ENCODE assay signal across 9 mouse cellular contexts in the genomic region with DNA sequence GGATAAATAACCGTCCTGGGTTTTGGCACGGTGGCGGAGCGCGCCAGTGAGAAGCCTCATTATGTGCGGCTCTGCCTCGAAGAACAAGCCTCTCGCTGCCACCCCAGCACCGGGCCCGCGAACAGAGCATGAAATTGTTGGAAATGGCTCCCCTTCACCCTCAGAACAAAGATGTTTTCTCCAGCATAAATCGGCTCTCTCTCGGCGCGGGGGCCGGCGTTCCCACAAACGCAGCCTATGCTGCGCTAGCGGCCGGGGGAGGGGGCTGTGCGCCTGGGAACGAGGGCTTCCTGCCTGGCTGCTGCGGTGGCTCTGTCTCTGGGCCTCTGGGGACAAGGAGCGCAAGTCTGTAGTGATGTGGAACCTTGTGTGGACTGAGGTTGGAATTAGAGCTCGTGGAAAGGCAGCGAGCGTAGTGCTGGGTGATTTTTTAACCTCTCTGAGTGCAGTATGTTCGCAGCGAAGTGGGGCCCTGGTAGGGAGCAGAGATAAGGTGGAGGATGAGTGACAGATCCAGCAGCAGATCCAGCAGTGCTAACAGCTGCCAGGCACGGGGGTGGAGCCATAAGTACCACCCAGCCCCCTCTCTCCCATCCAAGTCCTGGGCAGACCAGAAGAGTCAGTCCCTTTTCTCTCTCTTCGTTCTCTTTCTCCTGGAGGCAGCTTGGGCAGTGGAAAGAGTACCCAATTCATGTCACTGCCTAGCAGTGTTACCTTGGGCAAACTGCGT.
A peak's percentile ranks its signal among the peaks of the same experiment; 100 is the strongest.
DNase-seq lines count a peak whose midpoint lies in the region; ATAC-seq and TF ChIP-seq lines count a peak whose summit lies in the region.
"Had no signal": no experiment of that assay in that cellular context is flagged by ENCODE, and none has a peak within 500 bp of the region (broad histone marks: within the 10 kb centered on the region; RNA-seq: fewer than 3 reads in every experiment).

No protein-coding gene starts in this region.

- peak overlapping the region; percentile 22 for H3K4me3 ChIP-seq in heart, postnatal 0 days (ENCODE audit: low read depth, low read length)
- H3K4me3 ChIP-seq in forebrain, embryonic 11.5 days (ENCODE audit: low read depth, low read length): peak overlapping the region; percentile 27
- H3K4me3 ChIP-seq in layer of hippocampus, adult 2 months: peak overlapping the region; percentile 36
- peak overlapping the region; percentile 55 for H3K4me3 ChIP-seq in midbrain, embryonic 10.5 days
- no peak overlapping the region; the same call in 1 of the 2 replicates for H3K4me3 ChIP-seq in stomach, postnatal 0 days (ENCODE audit: low read depth, low read length)

- intact Hi-C loops in heart, postnatal 14 days (cut with DNase I): no loop called here

- WGBS in heart, postnatal 0 days: 6% methylated on average over 33 of the region's 33 CpGs
- WGBS in forebrain, embryonic 11.5 days: 7% methylated on average over 33 of the region's 33 CpGs
- WGBS in midbrain, embryonic 10.5 days: 6% methylated on average over 33 of the region's 33 CpGs
- WGBS in stomach, postnatal 0 days: 7% methylated on average over 33 of the region's 33 CpGs

- H3K36me3 ChIP-seq in heart, postnatal 0 days (replicated peaks; ENCODE audit: control insufficient read depth, insufficient read depth, low read length): no peaks in the 10 kb centered on the region
- no peaks in the 10 kb centered on the region for H3K36me3 ChIP-seq in forebrain, embryonic 11.5 days (ENCODE audit: control insufficient read depth, insufficient read depth, low read length)
- no peaks in the 10 kb centered on the region for H3K36me3 ChIP-seq in midbrain, embryonic 10.5 days
- no peaks in the 10 kb centered on the region for H3K36me3 ChIP-seq in stomach, postnatal 0 days (ENCODE audit: control insufficient read depth, insufficient read depth, low read length)
- H3K36me3 ChIP-seq: G1E had no signal

- peaks cover 19% of the 10 kb centered on the region for H3K27me3 ChIP-seq in heart, postnatal 0 days (ENCODE audit: control insufficient read depth, insufficient read depth, low read length)
- peaks cover 3% of the 10 kb centered on the region; the same call in 1 of the 2 replicates for H3K27me3 ChIP-seq in forebrain, embryonic 11.5 days (ENCODE audit: control insufficient read depth, insufficient read depth, low read length)
- H3K27me3 ChIP-seq in midbrain, embryonic 10.5 days (ENCODE audit: low read depth, poor library complexity, severe bottlenecking): peaks cover 53% of the 10 kb centered on the region
- no peaks in the 10 kb centered on the region; the same call in 1 of the 2 replicates for H3K27me3 ChIP-seq in stomach, postnatal 0 days (ENCODE audit: control insufficient read depth, insufficient read depth, low read length)

- TF ChIP-seq CTCF in heart, postnatal 0 days (IDR thresholded peaks at IDR 0.05; ENCODE audit: low read depth): 0 out of 2 replicates have a peak, but pooled peaks have one; percentile 16
- TF ChIP-seq CTCF in layer of hippocampus, adult 2 months (conservative IDR thresholded peaks at IDR 0.05): peak; percentile 57
- TF ChIP-seq CTCF in stomach, postnatal 0 days (IDR thresholded peaks at IDR 0.05; ENCODE audit: low read depth): peak; percentile 33; the same call in 1 of the 2 replicates

- DNase-seq in heart, postnatal 0 days (ENCODE audit: low spot score): no peak
- DNase-seq in heart, postnatal 14 days: no peak
- peak; percentile 72 for DNase-seq in forebrain, embryonic 11.5 days (ENCODE audit: low spot score)
- peak; percentile 67 to 80 for DNase-seq in layer of hippocampus, adult 2 months (ENCODE audit: low spot score in 2 of 2)
- peak; percentile 63 for DNase-seq in midbrain, embryonic 10.5 days (ENCODE audit: low spot score)
- DNase-seq in stomach, postnatal 0 days (ENCODE audit: low spot score): no peak

- no peak overlapping the region for H3K27ac ChIP-seq in heart, postnatal 0 days (ENCODE audit: low read depth)
- H3K27ac ChIP-seq in forebrain, embryonic 11.5 days (ENCODE audit: low read depth, low read length): no peak overlapping the region
- peak overlapping the region; percentile 94 for H3K27ac ChIP-seq in layer of hippocampus, adult 2 months
- peak overlapping the region; percentile 76 for H3K27ac ChIP-seq in midbrain, embryonic 10.5 days (replicated peaks)
- H3K27ac ChIP-seq in stomach, postnatal 0 days (replicated peaks): no peak overlapping the region

- no peaks in the 10 kb centered on the region for H3K9me3 ChIP-seq in heart, postnatal 0 days (replicated peaks; ENCODE audit: control insufficient read depth, low read length)
- H3K9me3 ChIP-seq in forebrain, embryonic 11.5 days (ENCODE audit: control insufficient read depth, low read length): no peaks in the 10 kb centered on the region
- H3K9me3 ChIP-seq in midbrain, embryonic 10.5 days (replicated peaks): no peaks in the 10 kb centered on the region
- no peaks in the 10 kb centered on the region for H3K9me3 ChIP-seq in stomach, postnatal 0 days (ENCODE audit: control insufficient read depth, low read length)
- H3K9me3 ChIP-seq: G1E had no signal

- no peaks in the 10 kb centered on the region for H3K4me1 ChIP-seq in heart, postnatal 0 days (ENCODE audit: control insufficient read depth, insufficient read depth)
- peaks cover 9% of the 10 kb centered on the region; the same call in 1 of the 2 replicates for H3K4me1 ChIP-seq in forebrain, embryonic 11.5 days (replicated peaks; ENCODE audit: control insufficient read depth, insufficient read depth, low read length)
- peaks cover 32% of the 10 kb centered on the region for H3K4me1 ChIP-seq in midbrain, embryonic 10.5 days
- no peaks in the 10 kb centered on the region for H3K4me1 ChIP-seq in stomach, postnatal 0 days (replicated peaks; ENCODE audit: control insufficient read depth, insufficient read depth)

- H3K9ac ChIP-seq in heart, postnatal 0 days (replicated peaks; ENCODE audit: low read depth, low read length): no peak overlapping the region
- H3K9ac ChIP-seq in forebrain, embryonic 11.5 days (ENCODE audit: low read length): peak overlapping the region; percentile 51
- H3K9ac ChIP-seq in stomach, postnatal 0 days (ENCODE audit: low read length): no peak overlapping the region

- H3K4me2 ChIP-seq in heart, postnatal 0 days (ENCODE audit: low read depth, low read length): peak overlapping the region; percentile 53
- H3K4me2 ChIP-seq in forebrain, embryonic 11.5 days (ENCODE audit: low read depth, low read length, severe bottlenecking): peak overlapping the region; percentile 59
- H3K4me2 ChIP-seq in stomach, postnatal 0 days (replicated peaks; ENCODE audit: low read depth): peak overlapping the region; percentile 45

- no peak for TF ChIP-seq EP300 in heart, postnatal 0 days (IDR thresholded peaks at IDR 0.05; ENCODE audit: low read depth)
- TF ChIP-seq EP300 in stomach, postnatal 0 days (optimal IDR thresholded peaks at IDR 0.05): no peak

- ATAC-seq in heart, postnatal 0 days (ENCODE audit: insufficient read depth, low read depth): no peak
- peak; percentile 78 for ATAC-seq in forebrain, embryonic 11.5 days (replicated peaks; ENCODE audit: low FRiP score)
- no peak for ATAC-seq in stomach, postnatal 0 days (ENCODE audit: low FRiP score, low TSS enrichment)
- no peak for ATAC-seq in inflammation-experienced regulatory T-cells, adult 6 months
- no peak for ATAC-seq in erythroblast, adult 5-6 weeks (replicated peaks; ENCODE audit: low FRiP score, poor library complexity, severe bottlenecking)

Comparison
In these comparisons a context has a peak if more than half of its experiments do, and no peak if none do; other contexts are left out.
1. DNase-seq: peak in forebrain, embryonic 11.5 days (single experiment), layer of hippocampus, adult 2 months (2 of 2) and midbrain, embryonic 10.5 days (single experiment); none in heart, postnatal 0 days (single experiment), heart, postnatal 14 days (0 of 2) and stomach, postnatal 0 days (single experiment).
2. H3K27ac ChIP-seq: peak in layer of hippocampus, adult 2 months (single experiment) and midbrain, embryonic 10.5 days (single experiment); none in heart, postnatal 0 days (single experiment), forebrain, embryonic 11.5 days (single experiment) and stomach, postnatal 0 days (single experiment).
3. Peak in every context shown above with its lines, with median percentiles within 50 percentile points of each other: H3K4me2 ChIP-seq and CTCF ChIP-seq.